Mouse (Mus musculus) MEL (cell line): ENCODE measurements around the gene Cemip2. TPM values are rescaled to one million over a fixed set of nuclear protein-coding genes. Genes with fewer than 3 reads are reported as not detected.

Experiments used
- DNase-seq: peaks from one replicate; pipeline ENCODE4 v3.0.0; 2011; ENCODE audit warnings: low read depth, low spot score
- H3K27ac ChIP-seq: 2 replicates; pipeline ENCODE4 v1.5.1; 2012; ENCODE audit warnings: low read depth, mild to moderate bottlenecking, control low read depth, low read length, moderate library complexity; ENCODE audit not compliant: control insufficient read depth
- H3K27me3 ChIP-seq, 2 experiments: fragments of 150-350 bp in 1 of 2; sonication (generic) in 1 of 2; 2 replicates each; pipeline ENCODE4 v1.6.1; 2012; ENCODE audit warnings: low read length in 2 of 2, mild to moderate bottlenecking in 2 of 2, improper control_type of control experiment in 1 of 2, moderate library complexity in 1 of 2; ENCODE audit not compliant: insufficient read depth in 2 of 2, control insufficient read depth in 1 of 2
- H3K36me3 ChIP-seq, 2 experiments: 2 replicates each; pipeline ENCODE4 v1.6.1; 2012 to 2014; ENCODE audit warnings: low read length in 2 of 2, improper control_type of control experiment in 1 of 2, inconsistent platforms in 1 of 2, mild to moderate bottlenecking in 1 of 2; ENCODE audit not compliant: insufficient read depth in 2 of 2, control insufficient read depth in 1 of 2
- H3K4me1 ChIP-seq, 2 experiments: fragments of 150-350 bp in 1 of 2; sonication (generic) in 1 of 2; 2 replicates each; pipeline ENCODE4 v1.6.1; 2012; ENCODE audit warnings: low read length in 2 of 2, improper control_type of control experiment in 1 of 2, mild to moderate bottlenecking in 1 of 2; ENCODE audit not compliant: insufficient read depth in 2 of 2, control insufficient read depth in 1 of 2
- H3K4me3 ChIP-seq, 2 experiments: fragments of 150-350 bp in 1 of 2; sonication (generic) in 1 of 2; 2 replicates each; pipeline ENCODE4 v1.5.1; 2012; ENCODE audit warnings: low read depth in 2 of 2, low read length in 2 of 2, mild to moderate bottlenecking in 2 of 2, moderate library complexity in 2 of 2, control low read depth in 1 of 2, improper control_type of control experiment in 1 of 2; ENCODE audit not compliant: control insufficient read depth in 1 of 2, insufficient read depth in 1 of 2
- H3K79me2 ChIP-seq: 2 replicates; pipeline ENCODE4 v1.6.1; 2012; ENCODE audit warnings: mild to moderate bottlenecking, low read length, moderate library complexity; ENCODE audit not compliant: control insufficient read depth, poor library complexity, insufficient read depth
- H3K9ac ChIP-seq: 2 replicates; pipeline ENCODE4 v1.6.1; 2012; ENCODE audit warnings: low read depth, mild to moderate bottlenecking, control low read depth, low read length, moderate library complexity; ENCODE audit not compliant: control insufficient read depth, poor library complexity, severe bottlenecking
- H3K9me3 ChIP-seq: fragments of 150-350 bp; sonication (generic); replicated peaks from 2 replicates; pipeline ENCODE4 v1.6.1; 2012; ENCODE audit warnings: mild to moderate bottlenecking, low read length, improper control_type of control experiment, moderate library complexity; ENCODE audit not compliant: insufficient read depth
- CTCF ChIP-seq, 3 experiments: IDR thresholded peaks in 2 of 3; conservative IDR thresholded peaks in 1 of 3; 2 replicates each; pipeline ENCODE4 v1.5.1; 2011 to 2012; ENCODE audit warnings: low read length in 3 of 3, low read depth in 2 of 3, mild to moderate bottlenecking in 2 of 3, improper control_type of control experiment in 1 of 3, inconsistent platforms in 1 of 3, mixed read lengths in 1 of 3, moderate library complexity in 1 of 3; ENCODE audit not compliant: control insufficient read depth in 1 of 3, insufficient read depth in 1 of 3, poor library complexity in 1 of 3, severe bottlenecking in 1 of 3
- E2F4 ChIP-seq: IDR thresholded peaks from 2 replicates; pipeline ENCODE4 v1.6.1; 2011; ENCODE audit warnings: low read depth, low read length, improper control_type of control experiment, borderline replicate concordance
- ELF1 ChIP-seq: IDR thresholded peaks from 2 replicates; pipeline ENCODE4 v1.6.1; 2014; ENCODE audit warnings: low read depth, mild to moderate bottlenecking, inconsistent platforms, low read length, improper control_type of control experiment, moderate library complexity
- EP300 ChIP-seq, 2 experiments: IDR thresholded peaks; 2 replicates each; pipeline ENCODE4 v1.6.1; 2011; ENCODE audit warnings: improper control_type of control experiment in 2 of 2, low read length in 2 of 2, low read depth in 1 of 2, mild to moderate bottlenecking in 1 of 2
- ETS1 ChIP-seq: IDR thresholded peaks from 2 replicates; pipeline ENCODE4 v1.6.1; 2012; ENCODE audit warnings: low read depth, mild to moderate bottlenecking, inconsistent platforms, low read length, improper control_type of control experiment, moderate library complexity
- GATA1 ChIP-seq: IDR thresholded peaks from 2 replicates; pipeline ENCODE4 v1.6.1; 2011; ENCODE audit warnings: low read depth, low read length, improper control_type of control experiment
- JUND ChIP-seq: IDR thresholded peaks from 2 replicates; pipeline ENCODE4 v1.6.1; 2011; ENCODE audit warnings: low read depth, mild to moderate bottlenecking, improper control_type of control experiment, low read length
- MAFK ChIP-seq: IDR thresholded peaks from 2 replicates; pipeline ENCODE4 v1.6.1; 2011; ENCODE audit warnings: low read depth, mild to moderate bottlenecking, low read length, improper control_type of control experiment, borderline replicate concordance
- MAX ChIP-seq: IDR thresholded peaks from 2 replicates; pipeline ENCODE4 v1.6.1; 2011; ENCODE audit warnings: low read length, improper control_type of control experiment
- MAZ ChIP-seq: IDR thresholded peaks from 2 replicates; pipeline ENCODE4 v1.6.1; 2012; ENCODE audit warnings: low read depth, mild to moderate bottlenecking, inconsistent platforms, low read length, improper control_type of control experiment
- MEF2A ChIP-seq: IDR thresholded peaks from 2 replicates; pipeline ENCODE4 v1.6.1; 2014; ENCODE audit warnings: low read depth, mild to moderate bottlenecking, inconsistent platforms, low read length, improper control_type of control experiment; ENCODE audit not compliant: poor library complexity, insufficient replicate concordance, severe bottlenecking; ENCODE audit errors: extremely low read depth
- MXI1 ChIP-seq: IDR thresholded peaks from 2 replicates; pipeline ENCODE4 v1.6.1; 2011; ENCODE audit warnings: mild to moderate bottlenecking, low read depth, low read length, improper control_type of control experiment
- MYB ChIP-seq: IDR thresholded peaks from 2 replicates; pipeline ENCODE4 v1.6.1; 2011; ENCODE audit warnings: mild to moderate bottlenecking, low read depth, low read length, improper control_type of control experiment
- NELFE ChIP-seq: IDR thresholded peaks from 2 replicates; pipeline ENCODE4 v1.6.1; 2011; ENCODE audit warnings: low read depth, low read length, improper control_type of control experiment
- NRF1 ChIP-seq: IDR thresholded peaks from 2 replicates; pipeline ENCODE4 v1.6.1; 2014; ENCODE audit warnings: low read depth, mild to moderate bottlenecking, inconsistent platforms, low read length, improper control_type of control experiment, moderate library complexity; ENCODE audit not compliant: poor library complexity, insufficient read depth, severe bottlenecking
- POLR2A ChIP-seq, 2 experiments: IDR thresholded peaks; 2 replicates each; pipeline ENCODE4 v1.6.1; 2011 to 2012; ENCODE audit warnings: low read length in 2 of 2, mild to moderate bottlenecking in 2 of 2, control low read depth in 1 of 2, improper control_type of control experiment in 1 of 2, low read depth in 1 of 2, moderate library complexity in 1 of 2; ENCODE audit not compliant: control insufficient read depth in 1 of 2, insufficient read depth in 1 of 2, poor library complexity in 1 of 2
- POLR2AphosphoS2 ChIP-seq: IDR thresholded peaks from 2 replicates; pipeline ENCODE4 v1.6.1; 2011; ENCODE audit warnings: low read length, improper control_type of control experiment
- RCOR1 ChIP-seq: IDR thresholded peaks from 2 replicates; pipeline ENCODE4 v1.6.1; 2012; ENCODE audit warnings: low read depth, mild to moderate bottlenecking, inconsistent platforms, low read length, improper control_type of control experiment
- SIN3A ChIP-seq: IDR thresholded peaks from 2 replicates; pipeline ENCODE4 v1.6.1; 2012; ENCODE audit warnings: low read length, improper control_type of control experiment, inconsistent platforms
- SMC3 ChIP-seq: IDR thresholded peaks from 2 replicates; pipeline ENCODE4 v1.6.1; 2011; ENCODE audit warnings: low read depth, low read length, improper control_type of control experiment
- TBP ChIP-seq: IDR thresholded peaks from 2 replicates; pipeline ENCODE4 v1.8.0; 2011; ENCODE audit warnings: low read depth, low read length, improper control_type of control experiment
- TCF12 ChIP-seq: IDR thresholded peaks from 2 replicates; pipeline ENCODE4 v1.6.1; 2014; ENCODE audit warnings: low read depth, mild to moderate bottlenecking, inconsistent platforms, low read length, improper control_type of control experiment, moderate library complexity
- UBTF ChIP-seq: IDR thresholded peaks from 2 replicates; pipeline ENCODE4 v1.6.1; 2012; ENCODE audit warnings: low read depth, mild to moderate bottlenecking, inconsistent platforms, low read length, improper control_type of control experiment, moderate library complexity, borderline replicate concordance; ENCODE audit not compliant: insufficient read depth
- USF1 ChIP-seq: IDR thresholded peaks from 2 replicates; pipeline ENCODE4 v1.6.1; 2014; ENCODE audit warnings: low read depth, mild to moderate bottlenecking, inconsistent platforms, low read length, improper control_type of control experiment, moderate library complexity
- USF2 ChIP-seq, 2 experiments: IDR thresholded peaks; 2 replicates each; pipeline ENCODE4 v1.6.1; 2011 to 2012; ENCODE audit warnings: improper control_type of control experiment in 2 of 2, low read length in 2 of 2, borderline replicate concordance in 1 of 2, inconsistent platforms in 1 of 2, low read depth in 1 of 2, mild to moderate bottlenecking in 1 of 2; ENCODE audit not compliant: insufficient read depth in 1 of 2
- ZKSCAN1 ChIP-seq: IDR thresholded peaks from 2 replicates; pipeline ENCODE4 v1.6.1; 2012; ENCODE audit warnings: low read depth, mild to moderate bottlenecking, inconsistent platforms, low read length, improper control_type of control experiment, moderate library complexity
- ZNF384 ChIP-seq: IDR thresholded peaks from 2 replicates; pipeline ENCODE4 v1.6.1; 2012; ENCODE audit warnings: low read depth, mild to moderate bottlenecking, inconsistent platforms, low read length, improper control_type of control experiment
- polyA plus RNA-seq, 2 experiments: library from polyadenylated mRNA; stranded (reverse) in 1 of 2; unstranded in 1 of 2; fragments of >175 nt in 1 of 2; fragments of >200 nt in 1 of 2; gene quantifications; 2 replicates each; pipeline versions ENCODE4 v1.2.1 to v1.2.4; 2012; ENCODE audit warnings: low replicate concordance in 2 of 2, low read depth in 1 of 2; ENCODE audit not compliant: insufficient read length in 2 of 2, insufficient read depth in 1 of 2, missing spikeins in 1 of 2
- total RNA-seq: library from RNA; depleted of rRNA; stranded (reverse); fragments of 300-350 nt; gene quantifications from 2 replicates; pipeline ENCODE4 v1.2.3, GENCODE M21; 2012

Gene Cemip2
- total and polyA plus RNA-seq, 3 experiments, result 5.0 to 5.9 TPM; not detected in 1

DNA sequence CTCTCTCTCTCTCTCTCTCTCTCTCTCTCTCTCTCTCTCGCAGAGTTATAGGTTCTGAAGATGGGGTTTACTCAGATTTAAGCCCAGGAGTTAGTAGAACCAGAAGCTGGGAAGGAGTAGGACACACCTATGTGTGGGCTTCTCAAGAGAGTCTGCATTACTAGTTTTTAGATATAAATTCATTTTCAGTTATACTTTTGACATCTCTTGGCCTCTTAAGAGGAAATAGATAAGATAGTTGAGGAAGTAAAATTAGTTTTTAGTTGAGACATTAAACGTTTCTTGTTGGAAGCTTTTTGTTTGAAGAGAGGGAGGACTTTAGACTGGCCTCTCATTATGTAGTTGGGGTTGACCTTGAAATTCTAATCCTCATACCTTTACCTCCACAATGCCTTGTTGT is 28.0 kb upstream of the Cemip2 start:
- H3K4me1 ChIP-seq, result peaks cover 7 to 13% of the 10 kb centered on the region in 2 experiments
- peak; percentile 67 for DNase-seq
- H3K9ac ChIP-seq, result no peak overlapping the region
- H3K27me3 ChIP-seq, result no peaks in the 10 kb centered on the region
- peak overlapping the region; percentile 95 for H3K27ac ChIP-seq
- peaks cover 0 to 20% of the 10 kb centered on the region in 2 experiments; a peak in 2 of 4 replicates for H3K36me3 ChIP-seq
- no peaks in the 10 kb centered on the region for H3K9me3 ChIP-seq
- H3K79me2 ChIP-seq, result no peaks in the 10 kb centered on the region
- no peak overlapping the region for H3K4me3 ChIP-seq
- peak; percentile 81 for TF ChIP-seq GATA1
- TF ChIP-seq MYB, result peak; percentile 88
- no peak for TF ChIP-seq NELFE
- TF ChIP-seq NRF1, result no peak
- no peak for TF ChIP-seq UBTF
- no peak for TF ChIP-seq USF1
- TF ChIP-seq SIN3A, result peak; percentile 50; the same call in 1 of the 2 replicates
- no peak for TF ChIP-seq MAFK
- TF ChIP-seq MAX, result no peak
- TF ChIP-seq TCF12, result peak; percentile 54; the same call in 1 of the 2 replicates
- no peak for TF ChIP-seq POLR2AphosphoS2
- peak; percentile 79; the same call in 1 of the 2 replicates for TF ChIP-seq JUND
- peak; percentile 58; the same call in 1 of the 2 replicates for TF ChIP-seq TBP
- no peak for TF ChIP-seq ELF1
- TF ChIP-seq POLR2A (IDR thresholded peaks at IDR 0.05; ENCODE audit: control insufficient read depth in 1 of 2, insufficient read depth in 1 of 2, low read depth in 1 of 2, low read length in 2 of 2, poor library complexity in 1 of 2), result no peak
- no peak for TF ChIP-seq ETS1
- TF ChIP-seq MXI1, result no peak
- TF ChIP-seq USF2 (IDR thresholded peaks at IDR 0.05; ENCODE audit: borderline replicate concordance in 1 of 2, insufficient read depth in 1 of 2, low read depth in 1 of 2, low read length in 2 of 2), result no peak
- no peak for TF ChIP-seq ZKSCAN1
- no peak for TF ChIP-seq E2F4
- TF ChIP-seq EP300 (IDR thresholded peaks at IDR 0.05; ENCODE audit: low read depth in 1 of 2, low read length in 2 of 2), result peak; percentile 91 to 95
- no peak for TF ChIP-seq MAZ
- TF ChIP-seq MEF2A, result no peak
- TF ChIP-seq SMC3, result no peak
- no peak for TF ChIP-seq ZNF384
- 0 out of 2 replicates have a peak, but pooled peaks have one; percentile 42 for TF ChIP-seq RCOR1
- no peak for TF ChIP-seq CTCF (IDR thresholded peaks at IDR 0.05 in 2 of 3, conservative IDR thresholded peaks at IDR 0.05 in 1 of 3; ENCODE audit: control insufficient read depth in 1 of 3, insufficient read depth in 1 of 3, low read depth in 2 of 3, low read length in 3 of 3, poor library complexity in 1 of 3, severe bottlenecking in 1 of 3)
